Mouse (Mus musculus) cerebellum, adult 2 months (tissue): ENCODE measurements around the gene Gpr83.

Source experiments
- CTCF ChIP-seq: fragments of 200-500 bp; IDR thresholded peaks from 2 replicates; pipeline ENCODE4 v1.5.1; 2011; ENCODE audit warnings: low read depth, mild to moderate bottlenecking, control low read depth, low read length, moderate library complexity, borderline replicate concordance; ENCODE audit not compliant: insufficient read depth
- POLR2A ChIP-seq: fragments of 200-500 bp; IDR thresholded peaks from 2 replicates; pipeline ENCODE4 v1.6.1; 2011; ENCODE audit warnings: low read length, control low read depth, borderline replicate concordance; ENCODE audit not compliant: insufficient read depth

GRCm38 (mm10) chr9:14827875-14828274 is 32.1 kb upstream of the Gpr83 start:
- TF ChIP-seq POLR2A (no peak), CTCF (no peak)
